Mouse (Mus musculus) brain, embryonic 14.5 days (tissue): ENCODE data around the gene Rufy1.

Source experiments
- CTCF ChIP-seq: fragments of 200-500 bp; IDR thresholded peaks from 2 replicates; pipeline ENCODE4 v1.5.1; 2012; ENCODE audit warnings: inconsistent platforms, mild to moderate bottlenecking, moderate library complexity, borderline replicate concordance; ENCODE audit not compliant: insufficient read depth, insufficient read length; ENCODE audit errors: extremely low read depth
- POLR2A ChIP-seq: fragments of 200-500 bp; IDR thresholded peaks from 2 replicates; pipeline ENCODE4 v1.6.1; 2012; ENCODE audit warnings: mild to moderate bottlenecking, inconsistent platforms, borderline replicate concordance; ENCODE audit not compliant: poor library complexity, insufficient read depth, insufficient read length, severe bottlenecking; ENCODE audit errors: extremely low read depth

- TF ChIP-seq POLR2A: no peak
- TF ChIP-seq CTCF: no peak
These were observed 59.0 kb downstream of the Rufy1 start for GRCm38 (mm10) chr11:50371911-50372310.
